Mouse (Mus musculus) brain, embryonic 14.5 days (tissue): ENCODE data around the gene Mettl21a.

Experiments used
- CTCF ChIP-seq: fragments of 200-500 bp; IDR thresholded peaks from 2 replicates; pipeline ENCODE4 v1.5.1; 2012; ENCODE audit warnings: inconsistent platforms, mild to moderate bottlenecking, moderate library complexity, borderline replicate concordance; ENCODE audit not compliant: insufficient read depth, insufficient read length; ENCODE audit errors: extremely low read depth
- POLR2A ChIP-seq: fragments of 200-500 bp; IDR thresholded peaks from 2 replicates; pipeline ENCODE4 v1.6.1; 2012; ENCODE audit warnings: mild to moderate bottlenecking, inconsistent platforms, borderline replicate concordance; ENCODE audit not compliant: poor library complexity, insufficient read depth, insufficient read length, severe bottlenecking; ENCODE audit errors: extremely low read depth

DNA sequence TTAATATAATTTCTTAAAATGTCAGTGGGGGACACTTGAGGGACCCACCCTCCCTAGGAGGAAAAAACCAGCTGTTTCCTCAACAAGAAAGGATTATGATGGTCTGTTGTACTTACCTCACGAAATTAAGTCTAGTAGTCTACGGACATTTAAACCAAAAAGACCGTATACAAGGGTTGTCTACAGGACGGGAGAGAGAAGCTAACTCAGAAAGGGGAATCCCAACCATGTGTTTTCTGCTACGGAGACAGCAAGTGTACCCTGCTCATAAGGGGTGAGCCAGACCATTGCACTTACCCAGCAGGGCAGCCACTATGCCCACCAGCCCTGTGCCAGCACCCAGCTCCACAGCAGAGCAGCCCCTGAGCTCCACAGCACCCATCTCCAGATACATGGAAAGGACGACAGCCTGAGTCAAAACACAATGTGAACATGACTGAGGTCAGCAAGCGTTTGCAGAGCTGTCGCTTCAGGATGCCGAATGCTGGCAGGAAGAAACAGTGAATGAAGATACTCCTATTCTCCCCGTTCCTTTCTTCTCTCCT, 2.2 kb downstream of the Mettl21a start:
- TF ChIP-seq POLR2A = no peak
- TF ChIP-seq CTCF = no peak
